Mouse (Mus musculus): ENCODE measurements at regions not wholly inside any gene's neighbourhood (a gene's known extent, or its start where the extent isn't known, plus 50 kb on each side); places are given as distances from the start of the nearest gene placed in this dataset.

- H3K36me3 ChIP-seq (ENCODE audit: insufficient read depth) = no peaks in the 10 kb centered on the region
- no peaks in the 10 kb centered on the region for H3K9me3 ChIP-seq (ENCODE audit: low read depth, low read length)
- TF ChIP-seq CTCF (IDR thresholded peaks at IDR 0.05; ENCODE audit: low read depth) = no peak
- H3K4me3 ChIP-seq (ENCODE audit: low read depth, low read length) = no peak overlapping the region
- no peaks in the 10 kb centered on the region for H3K27me3 ChIP-seq (ENCODE audit: insufficient read depth, low read length)
- no peak overlapping the region for H3K4me2 ChIP-seq
- ATAC-seq (ENCODE audit: insufficient read depth) = no peak
- H3K27ac ChIP-seq (ENCODE audit: low read depth) = no peak overlapping the region
- H3K4me1 ChIP-seq (ENCODE audit: insufficient read depth) = no peaks in the 10 kb centered on the region
- no peak overlapping the region for H3K9ac ChIP-seq
- DNase-seq = peak; percentile 15
Measured at GRCm38 (mm10) chr7:138451321-138451720, 53.8 kb upstream of the Tcerg1l start.

- Histone ChIP-seq H3K36me3 (ENCODE audit: insufficient read depth) (no peaks in the 10 kb centered on the region), H3K27me3 (ENCODE audit: insufficient read depth, low read length) (no peaks in the 10 kb centered on the region), H3K4me2 (no peak overlapping the region), H3K9me3 (ENCODE audit: low read depth, low read length) (no peaks in the 10 kb centered on the region), H3K4me3 (ENCODE audit: low read depth, low read length) (no peak overlapping the region), H3K4me1 (ENCODE audit: insufficient read depth) (no peaks in the 10 kb centered on the region), H3K27ac (ENCODE audit: low read depth) (no peak overlapping the region), H3K9ac (no peak overlapping the region)
- DNase-seq (no peak), ATAC-seq (ENCODE audit: insufficient read depth) (no peak)
- no peak for TF ChIP-seq CTCF (IDR thresholded peaks at IDR 0.05; ENCODE audit: low read depth)
- 86% methylated on average over 7 of the region's 7 CpGs for WGBS
Measured at GRCm38 (mm10) chr7:138448519-138448918, 51.0 kb upstream of the Tcerg1l start.

Measured in lung, embryonic 14.5 days (tissue).